Mouse (Mus musculus) midbrain, embryonic 10.5 days (tissue): Measurements from ENCODE around the gene Rnf144a. TPM values are rescaled to one million over a fixed set of nuclear protein-coding genes. Genes with fewer than 3 reads are reported as not detected.
"Not testable (repeated sequence)": the region's sequence is repeated elsewhere in the genome, so short reads cannot be mapped to it uniquely, and the experiment has no call there.

Experiments used
- DNase-seq: peaks from one replicate; pipeline ENCODE4 v3.0.0-alpha.2; 2017; ENCODE audit warnings: low spot score
- H3K27ac ChIP-seq: fragments of 300-500 bp; sonication (generic); replicated peaks from 2 replicates; pipeline ENCODE4 v1.5.1; 2016; ENCODE audit warnings: mild to moderate bottlenecking
- H3K27me3 ChIP-seq: fragments of 300-500 bp; sonication (generic); 2 replicates; pipeline ENCODE4 v1.6.1; 2016; ENCODE audit warnings: low read depth, mild to moderate bottlenecking; ENCODE audit not compliant: poor library complexity, severe bottlenecking
- H3K36me3 ChIP-seq: fragments of 300-500 bp; sonication (generic); 2 replicates; pipeline ENCODE4 v1.6.1; 2016; ENCODE audit warnings: mild to moderate bottlenecking, moderate library complexity
- H3K4me1 ChIP-seq: fragments of 300-500 bp; sonication (generic); 2 replicates; pipeline ENCODE4 v1.6.1; 2016
- H3K4me3 ChIP-seq: fragments of 300-500 bp; sonication (generic); 2 replicates; pipeline ENCODE4 v1.5.1; 2016; ENCODE audit warnings: mild to moderate bottlenecking, moderate library complexity
- H3K9me3 ChIP-seq: fragments of 300-500 bp; sonication (generic); replicated peaks from 2 replicates; pipeline ENCODE4 v1.6.1; 2016; ENCODE audit warnings: mild to moderate bottlenecking
- WGBS: fragments of 180-500 bp; shearing (Covaris S2); methylation state at CpG from one replicate; pipeline ENCODE4 v1.1.7; 2016; 5-methylcytosine and 5-hydroxymethylcytosine counted together
- polyA plus RNA-seq: library from polyadenylated mRNA; unstranded; fragments of >200 nt; fragmentation: Nextera tagmentation; extraction: Ambion mirVana; gene quantifications from 2 replicates; pipeline ENCODE4 v1.2.1, GENCODE M21; 2016

Gene Rnf144a
- polyA plus RNA-seq, 1 experiment from 2014 or later, result 35.5 TPM

GRCm38 (mm10) chr12:26428771-26429170 lies 13.7 kb upstream of the Rnf144a start:
- not testable (repeated sequence) for DNase-seq, H3K27ac ChIP-seq, H3K27me3 ChIP-seq, H3K4me3 ChIP-seq, H3K9me3 ChIP-seq, H3K4me1 ChIP-seq, H3K36me3 ChIP-seq
- WGBS, result 80% methylated on average over 2 of the region's 2 CpGs

GRCm38 (mm10) chr12:26424841-26425240 lies 9.8 kb upstream of the Rnf144a start:
- Histone ChIP-seq H3K27ac (no peak overlapping the region), H3K27me3 (no peaks in the 10 kb centered on the region), H3K4me1 (no peaks in the 10 kb centered on the region), H3K36me3 (no peaks in the 10 kb centered on the region), H3K9me3 (no peaks in the 10 kb centered on the region), H3K4me3 (no peak overlapping the region)
- DNase-seq, result no peak
- 91% methylated on average over 2 of the region's 2 CpGs for WGBS

DNA sequence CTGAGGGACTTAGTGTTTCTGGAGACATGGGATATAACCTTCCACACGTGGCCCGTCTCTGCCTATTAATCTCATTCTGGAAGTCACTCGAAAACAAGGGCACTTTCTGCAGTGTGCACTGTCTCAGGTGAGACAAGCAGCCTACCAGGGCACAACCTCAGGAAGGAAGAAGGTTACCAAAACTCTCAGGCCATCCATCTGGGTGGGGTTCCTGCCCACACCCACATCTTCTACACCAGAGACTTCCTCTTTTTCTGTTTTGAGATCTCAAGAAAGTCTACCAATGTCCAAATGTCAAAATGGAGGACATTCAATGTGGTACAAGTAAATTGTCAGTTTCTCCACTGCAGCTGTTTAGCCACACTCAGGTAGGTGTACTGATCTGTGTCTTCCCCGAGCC lies 3.3 kb upstream of the Rnf144a start:
- Histone ChIP-seq H3K4me3 (no peak overlapping the region), H3K27me3 (no peaks in the 10 kb centered on the region; the same call in 1 of the 2 replicates), H3K36me3 (no peaks in the 10 kb centered on the region), H3K9me3 (no peaks in the 10 kb centered on the region), H3K27ac (no peak overlapping the region), H3K4me1 (peaks cover 26% of the 10 kb centered on the region)
- WGBS, result 86% methylated on average over 4 of the region's 4 CpGs
- DNase-seq, result no peak

- H3K4me3 ChIP-seq, result no peak overlapping the region
- peaks cover 42% of the 10 kb centered on the region for H3K4me1 ChIP-seq
- H3K27me3 ChIP-seq, result no peaks in the 10 kb centered on the region; the same call in 1 of the 2 replicates
- WGBS, result 78% methylated on average over 7 of the region's 7 CpGs
- H3K27ac ChIP-seq, result no peak overlapping the region
- peaks cover 10% of the 10 kb centered on the region for H3K36me3 ChIP-seq
- no peak for DNase-seq
- H3K9me3 ChIP-seq, result no peaks in the 10 kb centered on the region
These were observed 1.7 kb upstream of the Rnf144a start for GRCm38 (mm10) chr12:26416636-26417295.

- no peak for DNase-seq
- under 1% methylated on average over 64 of the region's 64 CpGs for WGBS
- Histone ChIP-seq H3K27ac (peak overlapping the region; percentile 99), H3K4me3 (peak overlapping the region; percentile 97), H3K27me3 (no peaks in the 10 kb centered on the region; the same call in 1 of the 2 replicates), H3K9me3 (no peaks in the 10 kb centered on the region), H3K36me3 (peaks cover 25% of the 10 kb centered on the region), H3K4me1 (peaks cover 48% of the 10 kb centered on the region)
These were observed 477 bp downstream of the Rnf144a start for GRCm38 (mm10) chr12:26414451-26415103.

DNA sequence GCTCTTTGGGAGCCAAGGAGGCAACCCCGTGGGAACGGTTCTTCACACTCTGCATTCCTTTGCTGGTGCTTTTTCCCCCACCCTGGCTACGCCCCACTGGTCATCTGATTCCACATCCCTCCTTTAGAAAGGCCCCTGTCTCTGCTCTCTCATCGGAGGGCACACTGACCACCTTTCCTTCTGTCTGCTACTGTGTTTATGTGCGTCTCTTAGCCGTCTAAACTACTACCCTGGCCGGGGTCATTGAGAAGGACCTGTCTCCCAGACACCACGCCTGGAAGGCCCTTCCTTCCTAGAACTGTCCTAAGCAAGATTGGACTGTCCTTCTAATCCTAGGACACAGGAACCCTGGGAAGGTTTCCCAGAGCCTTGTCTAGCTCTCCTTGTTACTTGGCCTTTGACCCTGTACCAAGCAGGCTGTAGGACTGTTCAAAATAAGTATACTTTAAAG lies 1.1 kb downstream of the Rnf144a start:
- Histone ChIP-seq H3K4me1 (peaks cover 48% of the 10 kb centered on the region), H3K4me3 (peak overlapping the region; percentile 97), H3K27ac (peak overlapping the region; percentile 99), H3K36me3 (peaks cover 31% of the 10 kb centered on the region), H3K27me3 (no peaks in the 10 kb centered on the region; the same call in 1 of the 2 replicates), H3K9me3 (no peaks in the 10 kb centered on the region)
- whole genome bisulfite sequencing, result 11% methylated on average over 8 of the region's 8 CpGs
- DNase-seq, result peak; percentile 41

DNA sequence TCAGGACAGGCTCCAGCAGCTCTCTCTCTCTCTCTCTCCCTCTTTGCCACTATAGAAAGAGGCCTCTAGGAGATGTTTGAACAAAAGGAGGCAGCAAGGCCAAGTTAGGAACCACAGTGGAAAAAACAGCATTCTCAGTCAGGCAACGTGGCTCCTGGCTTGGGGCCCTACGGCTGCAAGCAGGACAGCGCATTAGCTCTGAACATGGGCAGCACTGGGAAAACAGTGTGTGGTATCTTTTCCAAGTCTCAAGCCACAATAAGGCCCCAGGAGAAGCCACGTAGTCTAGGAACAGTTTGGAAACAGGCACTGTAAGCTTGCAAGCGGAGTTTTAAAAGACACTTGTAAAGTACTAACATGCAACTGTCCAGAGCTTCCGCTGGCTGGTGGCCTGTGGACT lies 2.3 kb downstream of the Rnf144a start:
- H3K27me3 ChIP-seq, result no peaks in the 10 kb centered on the region; the same call in 1 of the 2 replicates
- peak overlapping the region; percentile 46; the same call in 1 of the 2 replicates for H3K27ac ChIP-seq
- H3K9me3 ChIP-seq, result no peaks in the 10 kb centered on the region
- H3K36me3 ChIP-seq, result peaks cover 42% of the 10 kb centered on the region
- peak overlapping the region; percentile 97 for H3K4me3 ChIP-seq
- DNase-seq, result no peak
- WGBS, result 85% methylated on average over 6 of the region's 6 CpGs
- H3K4me1 ChIP-seq, result peaks cover 48% of the 10 kb centered on the region

DNA sequence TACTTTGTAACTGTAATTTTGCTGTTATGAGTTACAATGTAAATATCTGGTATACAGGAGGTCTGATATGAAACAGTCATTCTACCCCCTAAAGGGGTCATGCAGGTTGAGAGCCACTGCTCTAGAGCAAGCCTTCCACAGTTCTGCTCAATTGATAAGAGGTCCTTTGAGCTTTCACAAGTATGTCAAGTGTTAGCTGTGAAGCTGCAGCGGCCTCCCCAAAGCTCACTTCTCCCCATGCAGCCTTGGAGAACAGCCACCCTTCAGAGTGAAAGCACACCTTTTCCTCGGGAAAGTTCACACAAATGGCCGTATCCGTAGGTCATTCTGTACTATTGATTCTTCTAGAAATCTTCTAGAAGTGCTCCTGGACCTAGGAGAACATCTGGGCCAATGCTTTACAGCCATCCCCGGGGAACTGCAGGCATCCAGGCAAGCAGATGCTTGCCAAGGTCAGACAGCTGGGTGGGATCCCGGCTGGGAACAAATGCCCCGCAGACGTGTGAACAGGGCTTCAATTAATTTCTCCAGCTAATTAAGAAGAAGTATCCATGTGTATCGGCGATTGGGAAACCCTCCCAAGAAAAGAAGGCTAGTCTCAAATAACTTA lies 3.1 kb downstream of the Rnf144a start:
- no peak for DNase-seq
- peaks cover 41% of the 10 kb centered on the region for H3K4me1 ChIP-seq
- peak overlapping the region; percentile 97; the same call in 1 of the 2 replicates for H3K4me3 ChIP-seq
- 85% methylated on average over 10 of the region's 10 CpGs for WGBS
- peaks cover 50% of the 10 kb centered on the region for H3K36me3 ChIP-seq
- no peak overlapping the region for H3K27ac ChIP-seq
- H3K9me3 ChIP-seq, result no peaks in the 10 kb centered on the region
- no peaks in the 10 kb centered on the region; the same call in 1 of the 2 replicates for H3K27me3 ChIP-seq

- H3K36me3 ChIP-seq, result peaks cover 57% of the 10 kb centered on the region
- 98% methylated on average over 3 of the region's 3 CpGs for WGBS
- H3K27ac ChIP-seq, result no peak overlapping the region
- H3K4me3 ChIP-seq, result no peak overlapping the region
- H3K9me3 ChIP-seq, result no peaks in the 10 kb centered on the region
- H3K27me3 ChIP-seq, result no peaks in the 10 kb centered on the region
- DNase-seq, result no peak
- H3K4me1 ChIP-seq, result peaks cover 36% of the 10 kb centered on the region
These were observed 4.6 kb downstream of the Rnf144a start for GRCm38 (mm10) chr12:26410443-26410842.

GRCm38 (mm10) chr12:26408707-26409106 lies 6.3 kb downstream of the Rnf144a start:
- peaks cover 74% of the 10 kb centered on the region for H3K36me3 ChIP-seq
- H3K27ac ChIP-seq, result no peak overlapping the region
- 88% methylated on average over 9 of the region's 9 CpGs for whole genome bisulfite sequencing
- H3K9me3 ChIP-seq, result no peaks in the 10 kb centered on the region
- H3K4me3 ChIP-seq, result no peak overlapping the region
- H3K4me1 ChIP-seq, result peaks cover 27% of the 10 kb centered on the region
- no peaks in the 10 kb centered on the region for H3K27me3 ChIP-seq
- DNase-seq, result no peak

DNA sequence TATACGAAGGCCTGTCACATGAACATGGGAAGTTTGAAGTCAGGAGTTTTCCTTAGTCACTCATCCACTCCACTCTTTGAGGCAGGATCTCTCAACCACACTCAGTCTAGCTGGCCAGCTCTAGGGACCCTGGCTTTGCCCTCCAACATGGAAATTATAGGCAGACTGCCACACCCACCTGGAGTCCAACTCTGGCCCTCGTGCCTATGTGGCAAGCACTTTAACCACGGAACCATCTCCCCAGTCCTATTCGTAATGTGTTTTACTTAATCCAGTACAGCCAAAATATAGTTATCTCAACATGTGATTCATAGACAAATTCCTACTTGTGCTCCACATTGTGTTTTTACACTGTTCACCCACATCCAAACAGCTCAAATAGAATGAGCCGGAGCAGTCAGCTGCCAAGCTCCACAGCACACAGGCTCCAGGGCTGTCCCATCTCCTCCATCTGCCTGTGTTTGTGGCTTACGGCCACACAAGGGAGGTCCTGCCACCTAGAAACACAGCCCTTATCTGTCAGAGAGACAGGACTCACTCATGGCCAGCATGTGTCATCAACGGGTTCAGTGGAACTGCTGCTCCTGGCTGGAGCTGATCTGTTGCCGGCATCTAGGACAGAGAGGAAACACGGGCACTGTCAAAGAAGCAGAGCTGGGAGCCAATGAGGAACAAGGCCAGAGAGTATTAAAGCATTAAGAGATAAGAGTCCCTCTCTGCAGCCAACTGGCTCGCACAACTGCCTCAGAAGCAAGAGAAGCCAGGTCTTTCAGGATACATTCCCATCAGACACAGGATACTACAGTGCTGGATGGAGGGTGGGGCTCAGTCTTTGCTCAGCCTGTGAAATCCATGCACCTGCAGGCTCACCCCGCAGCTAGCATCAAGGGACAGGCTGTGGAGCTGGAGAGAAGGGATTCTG lies 10.0 kb downstream of the Rnf144a start:
- H3K36me3 ChIP-seq, result peaks cover 79% of the 10 kb centered on the region
- no peaks in the 10 kb centered on the region for H3K27me3 ChIP-seq
- no peak overlapping the region for H3K4me3 ChIP-seq
- H3K27ac ChIP-seq, result no peak overlapping the region
- peaks cover 3% of the 10 kb centered on the region; the same call in 1 of the 2 replicates for H3K4me1 ChIP-seq
- 89% methylated on average over 11 of the region's 11 CpGs for WGBS
- H3K9me3 ChIP-seq, result no peaks in the 10 kb centered on the region
- no peak for DNase-seq
